Mouse (Mus musculus) gastrocnemius, postnatal 25 days (tissue): ENCODE results near the gene Ropn1. TPM values are rescaled to one million over a fixed set of nuclear protein-coding genes. Genes with fewer than 3 reads are reported as not detected.
"Not testable (repeated sequence)": the region's sequence is repeated elsewhere in the genome, so short reads cannot be mapped to it uniquely, and the experiment has no call there.

Experiments used
- DNase-seq: peaks from one replicate; pipeline ENCODE4 v3.0.0; 2022
- long read RNA-seq, 2 experiments: library from polyadenylated mRNA; stranded (forward); transcript quantifications; one replicate each; pipeline ENCODE4 v2.0.0; 2021
- total RNA-seq, 2 experiments: library from RNA; stranded (reverse); gene quantifications; 1 replicate in 1 of 2; 2 replicates in 1 of 2; pipeline ENCODE4 v1.2.3; 2021

Ropn1 gene
- total RNA-seq, result not detected
- long read RNA-seq, experiment 1, result 0 reads
- long read RNA-seq, experiment 2, result 0 reads

DNA sequence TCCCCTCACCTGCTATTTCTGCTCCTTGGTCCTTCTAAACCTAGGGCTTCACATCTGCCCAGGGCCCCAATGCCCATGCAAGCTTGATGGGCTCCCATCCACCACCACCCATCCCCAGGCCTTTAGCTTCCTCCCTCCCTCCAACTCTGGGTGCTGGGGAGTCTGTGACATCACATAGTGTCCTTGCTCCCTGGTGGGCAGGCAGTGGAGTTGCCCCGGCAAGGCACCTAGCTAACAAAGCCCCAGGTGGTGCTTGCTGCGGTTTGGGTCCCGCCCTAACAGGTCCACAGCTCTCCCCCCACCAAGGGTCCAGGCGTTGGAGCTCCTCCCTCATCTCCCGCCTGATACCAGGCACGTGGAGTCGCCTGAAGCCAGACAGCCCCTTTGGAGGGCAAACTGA is at the start of gene Ropn1:
TSS of gene Ropn1 (plus strand) at position 301 of the 400 bp plus-strand sequence.
- DNase-seq, result no peak

DNA sequence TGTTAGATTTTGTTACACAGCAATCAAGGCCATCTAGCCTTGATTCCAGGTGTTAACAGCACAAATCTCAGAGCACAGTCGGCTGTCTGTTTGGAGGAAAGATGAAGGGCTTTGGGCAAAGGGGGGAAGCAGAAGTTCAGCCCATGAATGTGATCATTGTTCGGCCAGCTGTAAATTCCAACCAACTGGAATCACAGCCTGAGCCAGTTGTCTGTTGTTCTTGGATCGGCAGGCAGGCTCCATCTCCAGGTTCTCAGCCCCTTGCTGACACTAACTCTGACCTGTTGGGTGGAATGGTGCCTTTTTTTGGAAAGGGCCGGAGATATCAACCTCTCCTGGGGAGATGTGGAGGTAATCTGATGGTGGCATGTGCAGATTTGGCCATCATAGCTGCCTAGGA is 47.8 kb upstream of the Ropn1 start:
- DNase-seq, result no peak

DNA sequence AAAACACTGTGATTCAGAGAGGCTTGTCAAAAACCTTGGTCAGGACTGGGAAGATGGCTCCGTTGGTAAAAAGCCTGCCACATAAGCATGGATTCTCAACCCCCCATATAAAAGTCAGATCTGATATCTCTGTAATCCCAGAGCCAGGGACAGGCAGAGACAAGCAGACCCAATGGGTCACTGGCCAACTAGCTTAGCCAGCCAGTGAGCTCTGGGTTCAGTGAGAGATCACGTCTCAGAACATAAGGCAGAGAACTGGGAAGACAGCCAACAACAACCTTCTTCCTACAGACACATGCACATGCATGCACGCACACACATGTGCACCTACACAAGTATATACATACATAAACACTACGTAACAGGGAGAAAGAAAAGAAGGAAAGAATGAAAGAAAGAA is 46.6 kb upstream of the Ropn1 start:
- DNase-seq, result no peak

DNA sequence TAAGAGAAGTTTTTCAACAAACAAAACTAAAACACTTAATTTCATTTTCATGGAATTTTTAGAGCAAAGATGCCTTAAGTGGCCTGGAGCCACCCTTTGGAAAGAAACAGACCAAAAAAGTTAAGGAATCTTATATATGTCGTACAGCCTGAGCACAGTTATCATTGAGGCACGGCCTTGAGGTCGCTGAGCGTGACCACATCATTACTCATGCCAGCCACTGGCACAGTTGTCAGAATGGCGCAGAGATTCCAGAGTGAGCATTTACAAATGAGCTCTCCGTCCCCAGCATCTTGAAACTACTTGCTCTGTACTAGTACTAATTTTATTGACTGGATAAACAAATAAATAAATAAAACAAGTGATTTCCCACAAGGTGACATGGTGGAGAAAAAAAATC is 45.9 kb upstream of the Ropn1 start:
- DNase-seq, result no peak

DNA sequence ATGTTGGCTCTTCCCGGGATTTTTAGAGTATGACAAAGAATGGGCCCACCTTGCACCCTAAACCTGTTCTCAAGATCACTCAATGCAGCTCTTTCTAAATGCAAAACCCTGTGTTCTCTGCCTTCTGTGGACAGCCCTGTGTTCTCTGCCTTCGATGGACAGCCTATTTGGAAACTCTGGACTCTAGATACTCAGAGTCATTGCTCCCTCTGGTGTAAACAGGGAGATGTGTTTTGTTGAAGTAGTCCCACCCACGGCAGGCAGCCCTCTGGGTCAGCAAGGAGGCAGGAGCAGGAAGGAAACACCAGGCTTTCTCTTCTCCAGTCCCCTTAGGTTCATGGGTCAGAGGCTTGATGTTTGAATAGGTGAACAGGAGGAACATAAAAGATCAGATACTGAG is 44.0 kb upstream of the Ropn1 start:
- DNase-seq, result peak; percentile 12

DNA sequence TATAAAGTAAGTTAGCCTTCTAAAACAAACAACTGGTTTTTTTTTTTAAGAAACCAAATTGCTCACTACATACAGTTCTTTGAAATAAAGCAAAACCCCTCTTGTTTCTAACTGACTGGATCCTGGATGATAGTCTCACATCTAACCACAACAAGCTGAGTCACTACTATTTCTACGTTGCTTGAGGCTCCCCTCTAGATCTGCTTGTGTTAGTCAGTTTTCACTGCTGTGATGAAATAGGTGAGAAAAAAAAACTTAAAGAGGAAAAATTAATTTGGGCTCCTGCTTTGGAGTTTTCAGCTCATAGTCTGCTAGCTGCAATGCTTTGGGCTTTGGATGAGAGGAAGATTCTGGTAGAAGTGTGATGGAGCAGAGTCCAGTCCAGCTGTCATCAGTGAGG is 39.6 kb upstream of the Ropn1 start:
- DNase-seq, result no peak

DNA sequence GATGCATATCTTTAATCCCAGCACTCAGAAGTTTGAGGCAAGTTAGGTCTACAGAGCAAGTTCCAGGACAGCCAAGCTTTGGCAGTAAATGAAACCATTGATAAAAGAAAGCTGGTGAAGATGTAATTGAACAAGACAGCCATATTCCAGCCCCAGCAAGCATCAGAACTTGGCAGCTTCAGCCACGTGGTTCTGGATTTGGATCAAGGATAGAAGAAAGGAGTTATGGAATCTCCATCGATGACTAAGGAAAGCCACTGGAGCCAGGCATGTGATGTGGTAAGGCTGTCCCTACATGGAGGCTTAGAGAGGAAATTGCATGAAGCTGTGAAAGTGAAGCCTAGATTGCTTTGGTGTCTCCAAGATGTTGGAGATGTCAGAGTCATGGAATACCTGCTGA is 35.7 kb upstream of the Ropn1 start:
- no peak for DNase-seq

DNA sequence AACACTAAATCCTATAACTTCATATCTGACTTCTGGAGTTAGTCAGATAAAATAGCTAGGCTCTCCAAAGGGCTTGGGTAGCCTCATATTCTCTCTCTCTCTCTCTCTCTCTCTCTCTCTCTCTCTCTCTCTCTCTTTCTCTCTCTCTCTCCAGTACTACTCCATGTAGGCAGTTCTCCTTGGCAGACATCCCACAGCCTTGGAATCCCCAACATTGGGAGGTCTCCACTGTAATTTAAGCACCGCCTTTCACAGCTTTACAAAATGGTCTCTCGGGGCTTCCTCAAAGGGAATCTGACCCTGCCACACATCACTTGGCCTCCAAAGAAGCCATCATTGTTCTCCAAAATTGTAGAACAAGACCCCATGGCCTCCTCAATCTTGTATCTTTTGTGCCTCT is 22.1 kb upstream of the Ropn1 start:
- no peak for DNase-seq

DNA sequence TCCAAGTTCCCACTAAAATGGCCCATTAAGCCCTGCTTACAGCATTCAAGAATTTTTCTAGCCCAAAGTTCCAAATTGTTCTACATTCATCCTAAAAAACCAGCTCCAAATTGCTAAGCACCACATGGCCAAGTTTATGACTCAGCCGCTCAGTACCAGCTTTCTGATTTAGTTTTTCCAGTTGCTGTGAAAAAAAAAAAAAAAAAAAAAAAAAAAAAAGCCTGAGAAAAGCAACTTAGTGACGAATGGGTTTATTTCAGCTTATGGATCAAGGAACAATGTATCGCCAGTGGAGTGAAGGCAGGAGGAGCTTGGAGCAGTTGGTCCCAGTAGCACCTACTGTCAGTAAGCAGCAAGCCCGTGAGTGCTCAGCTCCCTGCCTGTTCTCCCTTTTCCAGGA is 21.3 kb upstream of the Ropn1 start:
- no peak for DNase-seq

DNA sequence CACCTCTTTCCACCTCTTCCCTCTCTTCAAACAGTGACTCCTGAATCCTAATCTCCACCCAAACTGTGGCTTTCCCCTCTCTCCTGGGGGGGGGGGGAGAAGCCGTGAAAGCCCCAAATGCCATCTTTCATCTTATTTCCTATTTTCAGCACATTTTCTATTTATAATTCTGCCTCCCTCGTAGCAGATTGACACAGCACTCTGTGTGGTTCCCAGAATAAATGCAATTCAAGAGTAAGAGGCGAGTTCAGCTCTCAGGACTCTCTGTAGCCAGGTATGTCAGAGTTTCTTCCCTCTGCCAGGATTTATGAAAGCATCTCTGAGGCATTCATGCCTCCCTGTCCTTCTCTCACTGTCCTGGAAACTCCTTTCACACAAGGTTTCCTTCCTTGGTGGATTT is 14.2 kb upstream of the Ropn1 start:
- DNase-seq, result no peak

DNA sequence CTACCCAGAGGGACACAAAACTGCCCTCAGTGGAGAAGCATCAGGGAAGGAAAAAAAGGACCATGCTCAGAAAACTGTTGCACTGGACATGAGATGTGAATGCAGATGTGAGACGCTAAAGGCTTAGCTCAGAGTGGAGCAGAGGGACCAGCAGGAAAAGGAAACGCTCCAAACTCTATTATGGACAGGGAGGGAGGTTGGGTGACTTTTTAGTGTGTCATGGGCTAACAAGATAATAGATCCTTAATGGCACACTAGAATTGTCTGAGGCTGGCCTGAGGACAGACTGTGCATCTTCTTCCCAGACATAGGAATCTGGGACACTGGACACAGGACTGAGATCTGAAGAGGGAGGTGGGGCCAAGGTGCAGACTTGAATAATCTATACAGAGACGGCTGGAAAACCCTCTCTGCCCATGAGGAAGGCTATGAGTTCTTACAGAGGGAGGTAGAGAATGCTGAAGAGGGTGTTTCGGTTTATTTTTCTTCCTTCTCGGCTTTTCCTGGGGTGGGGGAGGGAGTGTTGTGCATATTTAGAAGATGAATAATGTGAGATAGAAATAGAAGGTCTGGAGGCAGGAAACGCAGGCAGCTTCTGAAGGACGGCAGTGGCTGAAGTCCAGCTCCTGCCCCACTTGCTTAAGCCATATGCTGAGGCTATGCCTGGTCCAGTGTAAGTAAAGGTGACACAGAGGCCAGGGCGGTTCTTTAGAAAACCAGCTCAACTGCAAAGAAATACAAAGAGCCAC is 6.0 kb upstream of the Ropn1 start:
- no peak for DNase-seq

DNA sequence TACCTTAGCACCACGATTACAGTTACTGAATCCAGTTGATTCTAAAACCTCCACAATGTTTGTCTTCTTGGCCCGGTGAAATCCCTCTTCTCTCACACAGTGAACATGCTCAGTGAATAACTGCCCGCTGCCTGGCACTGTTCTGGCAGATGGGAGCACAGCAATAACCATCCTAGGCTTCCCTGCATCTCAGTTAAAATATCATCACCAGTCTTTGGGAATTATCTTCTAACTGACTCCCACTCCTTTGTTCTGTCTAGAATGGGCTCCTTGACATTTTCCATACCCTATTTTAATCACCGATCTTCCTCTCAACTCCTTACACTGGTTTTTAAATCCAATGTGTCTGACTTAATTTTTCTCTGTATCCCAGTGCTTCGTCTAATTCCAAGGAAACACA is 3.3 kb downstream of the Ropn1 start:
- DNase-seq, result no peak

DNA sequence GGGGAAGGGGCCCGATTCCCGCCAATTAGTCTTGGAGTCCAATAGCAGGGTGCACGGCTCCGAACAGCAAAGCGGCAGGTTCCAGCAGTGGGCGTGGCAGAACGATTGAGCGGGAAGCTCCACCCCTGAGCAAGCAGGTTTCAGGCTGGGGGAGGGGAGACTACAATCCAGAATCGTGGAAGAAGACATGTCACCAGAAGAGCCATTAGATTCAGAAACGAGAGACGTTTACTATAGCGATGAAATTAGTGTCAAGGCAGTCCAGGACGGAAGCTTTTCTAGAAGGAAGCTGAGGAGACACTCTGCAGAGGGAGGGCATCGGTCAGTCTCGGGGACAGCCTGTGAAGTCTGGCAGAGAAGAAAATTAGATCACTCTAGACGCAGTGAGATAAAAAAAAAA is 7.8 kb downstream of the Ropn1 start:
- not testable (repeated sequence) for DNase-seq

DNA sequence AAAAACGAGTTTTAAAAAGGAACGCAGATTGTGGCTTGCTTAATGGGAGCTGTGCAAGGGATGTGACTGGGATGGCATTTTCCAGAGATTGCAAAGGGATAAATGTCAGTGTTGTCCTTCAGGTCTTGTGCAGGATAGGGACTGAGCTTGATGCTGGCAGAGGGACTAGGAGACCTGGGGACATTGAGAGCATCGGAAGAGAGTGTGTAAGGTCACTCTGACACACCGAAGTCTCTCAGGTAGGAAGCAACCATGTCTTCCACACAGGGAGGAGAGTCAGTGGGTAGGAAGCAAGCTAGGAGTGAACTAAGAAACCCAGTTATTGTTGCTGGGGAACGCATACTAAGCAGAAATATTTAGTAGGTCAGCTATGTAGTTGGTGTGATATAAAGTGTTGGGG is 8.3 kb downstream of the Ropn1 start:
- DNase-seq, result no peak

DNA sequence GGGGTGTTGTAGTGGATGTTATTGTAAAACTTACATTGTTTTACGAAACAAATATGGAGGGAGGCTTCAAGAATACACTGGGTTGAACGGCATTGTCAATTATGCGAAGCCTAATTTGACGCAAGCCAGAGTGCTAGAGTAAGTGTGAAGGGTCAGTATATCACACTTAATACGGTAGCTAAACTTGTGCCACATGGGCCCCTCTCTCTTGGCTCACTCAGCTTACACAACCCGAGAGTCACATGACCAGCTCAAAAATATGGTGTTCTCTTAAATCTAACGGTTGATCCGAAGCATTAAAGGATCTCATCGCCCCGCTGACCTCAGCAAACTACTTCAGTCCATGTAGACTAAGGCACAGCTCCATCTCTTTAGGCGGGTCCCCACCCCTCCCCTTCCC is 8.7 kb downstream of the Ropn1 start:
- no peak for DNase-seq

DNA sequence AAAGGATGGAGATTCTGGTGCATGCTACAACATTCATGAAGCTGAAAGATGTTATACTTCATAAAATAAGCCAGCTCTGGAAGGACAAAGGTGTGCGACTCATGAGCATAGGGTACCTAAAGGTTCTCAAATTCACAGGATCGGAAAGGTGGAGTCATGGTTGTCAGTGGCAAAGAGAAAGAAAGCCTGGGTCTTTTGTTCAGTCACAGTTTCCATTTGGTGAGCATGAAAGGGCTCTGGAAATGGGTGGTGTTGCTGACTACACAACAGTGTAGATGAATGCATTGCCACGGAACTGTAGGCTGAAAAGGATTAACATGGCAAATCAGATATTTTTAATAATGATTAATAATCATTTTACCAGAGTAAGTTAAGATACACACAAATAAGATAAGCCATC is 14.8 kb downstream of the Ropn1 start:
- no peak for DNase-seq

DNA sequence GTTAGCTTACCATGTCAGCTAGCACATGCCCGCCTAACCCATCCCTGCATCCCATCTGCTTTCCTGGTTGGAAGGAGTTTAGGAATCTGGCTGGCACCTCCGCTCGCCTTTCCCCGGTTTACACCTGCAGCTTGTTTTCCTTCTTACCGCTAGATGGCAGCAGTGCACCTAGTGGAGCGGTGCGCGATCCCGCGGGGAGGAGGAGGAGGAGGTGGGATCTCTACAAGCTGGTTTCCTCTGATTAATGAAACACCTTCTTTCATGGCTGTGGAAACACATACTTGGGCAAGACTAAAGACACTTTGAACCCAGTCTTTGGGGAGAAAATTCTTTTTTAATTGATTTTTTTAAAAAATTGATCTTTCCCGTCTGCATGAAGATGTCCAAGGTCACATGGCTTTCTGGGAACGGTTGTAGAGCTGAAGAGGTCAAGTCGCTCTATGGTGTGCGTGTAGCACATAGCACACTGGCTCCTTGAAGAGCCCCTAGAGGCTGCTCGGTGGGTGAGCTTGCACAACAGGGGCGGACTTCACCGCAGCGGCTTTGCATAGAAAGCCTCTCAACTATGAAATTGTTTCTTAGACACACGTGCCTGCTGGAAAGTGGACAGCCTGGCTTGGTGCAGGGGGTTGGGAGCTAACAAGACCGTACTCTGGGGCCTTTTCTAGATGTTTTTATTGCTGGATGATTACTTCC is 17.5 kb downstream of the Ropn1 start:
- DNase-seq, result peak; percentile 44

DNA sequence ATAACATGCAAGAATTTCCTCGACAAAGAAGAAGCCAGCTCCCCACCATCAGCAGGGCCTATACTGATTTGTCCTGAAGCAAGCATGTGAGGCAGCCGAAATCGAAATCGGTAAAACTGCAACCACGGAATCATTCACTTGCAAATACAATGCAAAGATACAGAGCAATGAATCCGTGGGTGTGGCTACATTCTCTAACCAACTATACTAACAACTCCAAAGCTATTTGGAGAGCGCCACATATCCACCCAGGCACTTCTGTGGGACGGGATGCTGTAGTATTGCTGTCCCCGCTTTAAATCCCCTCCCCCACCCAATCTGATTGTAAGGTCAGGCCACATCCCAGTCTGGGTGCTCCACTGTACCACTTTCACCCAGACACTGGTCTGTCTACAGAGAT is 18.6 kb downstream of the Ropn1 start:
- no peak for DNase-seq

DNA sequence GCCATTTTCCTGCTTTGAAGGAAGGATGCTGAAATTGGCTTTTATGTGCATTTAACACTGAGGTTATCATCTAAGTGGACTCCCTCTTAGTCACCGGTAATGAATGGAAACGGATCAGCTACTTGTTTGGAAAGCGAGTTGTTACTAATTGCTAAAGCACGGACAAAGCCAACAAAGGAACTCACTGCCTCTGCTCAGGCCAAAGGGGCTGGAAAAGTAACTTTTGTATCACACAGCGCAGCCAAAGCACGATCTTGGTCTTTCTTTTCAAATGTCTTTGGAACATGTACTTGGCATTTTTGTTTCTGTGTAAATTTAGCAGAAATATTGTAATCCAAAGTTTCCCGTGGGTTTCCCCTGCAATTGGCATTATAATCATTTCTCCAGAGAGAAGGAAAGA is 22.2 kb downstream of the Ropn1 start:
- peak; percentile 12 for DNase-seq

DNA sequence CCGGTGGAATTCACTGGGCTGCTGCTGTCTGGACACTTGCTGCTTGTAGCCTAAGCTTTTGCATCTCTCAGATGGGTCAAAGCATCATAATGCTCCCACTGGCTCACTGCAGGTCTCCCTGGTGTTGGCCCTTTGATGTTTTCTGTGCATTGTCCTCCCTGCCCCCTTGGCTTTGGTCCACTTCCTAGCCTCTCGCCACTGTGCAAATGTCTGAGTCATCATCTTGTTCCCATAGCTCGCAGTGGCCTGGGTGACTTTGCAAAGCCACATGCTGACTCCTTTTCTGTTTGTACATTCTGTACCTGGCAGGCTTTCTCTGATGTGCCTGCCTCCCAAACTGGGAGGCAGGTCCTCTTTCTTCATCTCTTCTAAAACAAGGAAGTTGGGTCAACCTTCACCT is 23.1 kb downstream of the Ropn1 start:
- DNase-seq, result no peak

DNA sequence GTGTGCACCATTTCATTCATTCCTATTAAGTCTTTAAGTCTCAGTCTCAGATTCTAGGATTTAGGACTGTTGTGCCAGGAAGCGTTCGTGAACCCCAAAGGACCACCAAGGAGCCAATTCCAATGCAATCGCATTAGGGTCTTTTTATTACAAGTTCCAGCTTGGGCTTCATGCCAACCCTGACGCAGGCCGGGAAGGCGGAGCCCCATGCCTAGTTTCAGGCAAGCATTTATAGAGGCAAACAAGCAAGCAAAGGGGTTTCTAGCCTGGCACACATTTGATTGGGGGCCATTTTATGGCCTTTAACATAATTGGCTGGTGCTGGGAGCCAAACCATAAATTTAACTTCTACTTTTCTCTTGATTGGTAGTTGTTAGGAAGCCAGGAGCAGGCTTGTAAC is 24.6 kb downstream of the Ropn1 start:
- no peak for DNase-seq

DNA sequence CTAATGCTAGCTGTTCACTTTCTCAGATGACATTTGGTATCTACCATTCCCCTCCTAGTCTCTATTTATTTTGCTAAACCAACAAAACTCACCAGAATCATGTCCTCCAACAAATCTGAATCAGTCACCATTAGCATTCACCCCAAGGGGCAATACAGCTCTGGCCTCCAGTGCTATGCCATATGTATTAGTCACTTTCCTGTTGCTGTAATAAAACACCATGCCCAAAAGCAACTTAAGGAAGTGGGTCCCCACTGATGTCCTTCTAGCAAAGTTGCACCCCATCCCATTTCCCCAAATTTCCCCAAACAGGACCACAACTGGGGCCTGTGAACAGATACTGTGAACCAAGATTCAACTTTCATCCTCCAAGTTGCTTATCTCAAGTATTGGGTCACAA is 32.1 kb downstream of the Ropn1 start:
- no peak for DNase-seq

DNA sequence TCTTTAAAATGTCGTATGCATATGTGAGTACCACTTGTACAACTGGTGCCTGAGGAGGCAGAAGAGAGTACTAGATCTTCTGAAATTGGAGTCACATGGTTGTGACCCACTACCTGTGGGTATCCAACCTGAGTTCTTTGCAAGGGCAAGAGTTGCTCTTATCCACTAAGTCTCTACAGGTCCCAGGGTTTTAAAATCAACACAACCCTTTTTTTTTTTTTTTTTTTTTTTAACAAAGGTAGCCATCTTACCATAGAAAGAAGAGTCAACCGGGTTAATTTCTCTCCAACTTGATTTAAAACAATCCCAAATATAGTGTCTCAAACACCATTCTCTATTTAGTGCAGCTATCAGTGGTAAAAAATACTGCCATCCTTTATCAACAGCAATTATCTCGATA is 40.2 kb downstream of the Ropn1 start:
- DNase-seq, result no peak
